Mouse (Mus musculus) kidney, postnatal 4 days (tissue): ENCODE results near the gene Cep290.
A peak's percentile ranks its signal among the peaks of the same experiment; 100 is the strongest.
"Not testable (repeated sequence)": the region's sequence is repeated elsewhere in the genome, so short reads cannot be mapped to it uniquely, and the experiment has no call there.

Source experiments
- DNase-seq, 2 experiments: peaks; one replicate each; pipeline ENCODE4 v3.0.0; 2021; ENCODE audit warnings: mixed read lengths in 2 of 2

Gene Cep290

DNA sequence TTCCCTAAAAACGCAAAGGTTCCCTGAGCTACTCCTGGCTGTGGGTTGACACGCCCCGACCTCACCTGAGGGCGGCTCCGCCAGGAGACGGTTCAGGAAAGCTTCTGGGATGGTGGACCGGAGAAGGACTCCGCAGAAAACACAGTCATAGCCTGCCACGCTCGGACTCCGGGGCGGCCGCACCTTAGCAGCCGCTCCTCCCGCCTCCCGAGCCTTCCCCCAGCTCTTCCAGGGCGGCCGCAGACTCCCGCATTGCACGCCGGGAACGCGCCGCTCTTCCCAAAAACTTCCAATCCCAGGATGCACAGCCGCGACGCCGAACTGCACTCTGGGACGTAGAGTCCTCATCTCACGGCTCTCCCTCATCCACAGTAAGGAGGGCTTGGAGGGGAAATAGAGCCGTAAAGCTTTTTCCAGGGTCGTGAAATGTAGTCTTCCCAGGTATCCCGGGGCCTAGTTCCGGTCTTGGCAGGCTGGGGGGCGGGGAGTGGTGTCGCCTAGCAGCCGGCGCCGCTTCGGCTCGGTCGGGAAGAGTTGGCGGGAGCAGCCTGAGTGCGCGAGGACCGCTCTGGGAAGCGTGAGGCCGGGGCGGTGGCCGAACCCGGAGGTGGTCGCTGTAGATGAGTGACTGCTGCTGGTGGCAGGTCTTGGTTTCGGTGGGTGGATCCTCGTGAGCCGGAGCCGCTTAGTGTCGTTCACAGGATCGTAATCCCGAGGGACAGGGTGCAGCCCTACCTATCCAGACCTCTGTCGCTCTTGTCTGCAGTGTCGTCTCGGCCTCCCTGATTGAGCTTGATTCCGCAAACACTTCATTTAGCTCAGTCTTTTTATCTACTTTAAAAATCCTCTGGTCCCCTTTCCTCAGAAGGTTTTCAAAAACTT is at the start of gene Cep290, which contains the start of gene Tmtc3:
Gene Cep290, plus strand, starts transcription at position 462 of the 882 bp plus-strand sequence.
Gene Tmtc3, minus strand, starts transcription at position 254 of the 882 bp plus-strand sequence.
- peak; percentile 93 to 96 for DNase-seq

DNA sequence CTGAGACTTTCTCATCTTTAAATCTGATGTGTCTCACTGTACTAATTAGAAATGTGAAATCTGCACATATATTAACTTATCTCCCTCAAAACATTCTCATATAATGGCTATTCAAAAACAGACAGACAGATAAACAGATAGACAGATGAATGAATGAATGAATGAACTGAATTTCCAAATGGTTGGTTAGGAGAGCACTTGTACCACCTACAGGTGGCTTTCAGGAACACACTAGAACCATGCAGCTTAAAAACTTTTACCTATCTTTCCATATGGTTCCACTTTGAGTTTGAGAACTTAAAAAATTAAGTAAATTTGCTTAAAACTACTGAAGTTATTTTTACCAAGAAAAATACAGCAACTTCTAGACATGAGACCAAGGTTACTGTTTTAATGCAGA is 38.0 kb upstream of the Cep290 start:
- no peak for DNase-seq

DNA sequence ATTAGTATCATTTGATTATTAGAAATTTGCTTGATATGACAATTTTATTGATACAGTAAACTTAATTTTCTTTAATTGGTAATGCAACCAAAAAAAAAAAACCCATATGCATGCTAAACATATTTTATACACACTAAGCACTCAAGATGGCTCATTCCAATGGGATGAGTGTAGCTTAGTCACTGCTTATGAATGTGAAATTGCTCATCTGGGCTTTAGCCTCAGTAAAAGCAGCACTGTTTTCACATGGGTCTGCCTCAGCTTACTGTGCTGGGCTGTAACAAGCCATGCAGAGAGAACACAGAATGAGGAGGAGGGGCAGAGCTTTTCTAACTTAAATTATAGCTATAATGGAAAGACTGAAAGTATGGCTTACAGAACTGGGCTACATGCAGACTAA is 26.8 kb upstream of the Cep290 start:
- no peak for DNase-seq

- no peak for DNase-seq
Measured at GRCm38 (mm10) chr10:100475040-100475439, 12.3 kb upstream of the Cep290 start.

- DNase-seq: no peak
Measured at GRCm38 (mm10) chr10:100479538-100479937, 7.8 kb upstream of the Cep290 start.

DNA sequence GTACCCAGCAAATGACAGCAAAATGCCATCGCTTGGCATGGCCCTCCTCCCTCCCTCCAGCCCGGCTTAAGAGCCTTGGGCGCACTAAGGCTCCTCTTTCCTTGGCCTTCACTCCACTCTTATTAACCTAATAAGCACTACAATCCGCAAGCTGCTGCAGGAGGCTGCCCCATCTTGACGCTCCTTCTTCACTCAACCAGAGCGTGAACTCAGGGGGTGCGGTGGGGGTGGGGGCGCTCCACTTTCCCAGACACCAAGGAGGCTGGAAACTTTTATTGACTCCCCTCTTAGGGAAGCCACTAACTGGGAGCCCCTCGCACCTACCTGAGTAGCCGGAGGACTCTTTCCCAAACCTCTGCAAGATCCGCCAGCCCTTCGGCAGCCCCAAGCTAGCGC is 659 bp upstream of the Cep290 start:
- no peak for DNase-seq

GRCm38 (mm10) chr10:100491916-100492315 is 4.6 kb downstream of the Cep290 start:
- DNase-seq: no peak

DNA sequence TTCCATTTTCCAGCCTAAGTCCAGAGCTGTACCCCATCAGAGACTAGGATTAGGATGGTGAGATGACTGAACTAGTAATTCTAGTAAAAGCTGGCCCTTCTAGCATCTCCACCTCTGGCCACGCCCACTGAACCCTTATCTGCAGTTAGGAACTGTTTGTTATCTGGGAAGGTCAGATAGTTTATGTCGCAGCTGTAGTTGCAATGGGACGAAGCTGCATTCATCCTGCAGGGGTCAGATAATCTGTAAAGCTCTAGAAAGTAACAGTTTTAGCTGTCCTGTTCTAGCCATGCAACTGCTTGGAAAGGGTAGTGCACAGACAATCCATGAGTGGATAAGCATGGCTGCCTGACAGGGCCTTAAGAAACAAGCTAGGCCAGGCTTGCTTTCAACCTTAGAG is 11.0 kb downstream of the Cep290 start:
- no peak for DNase-seq

- no peak for DNase-seq
Measured at GRCm38 (mm10) chr10:100508170-100508569, 20.8 kb downstream of the Cep290 start.

DNA sequence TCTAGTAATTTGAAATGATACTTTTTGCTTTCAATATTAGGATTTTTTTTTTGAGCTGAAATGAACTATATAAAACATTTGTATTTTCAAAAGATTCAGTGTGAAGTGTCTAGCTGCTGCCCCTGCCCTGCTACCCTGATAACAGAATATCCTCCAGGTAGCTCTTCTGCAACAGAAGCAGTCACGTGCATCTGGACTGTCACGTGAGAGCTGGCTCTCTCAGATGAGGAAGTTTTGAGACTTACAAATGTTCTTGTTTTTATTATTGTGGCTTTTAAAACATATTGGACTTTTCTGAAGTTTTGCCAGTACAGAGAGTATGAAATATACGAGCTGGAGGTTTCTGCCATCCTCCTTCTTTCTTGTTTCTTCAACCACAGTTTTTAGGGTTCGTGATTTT is 34.3 kb downstream of the Cep290 start:
- no peak for DNase-seq

- no peak for DNase-seq
Measured at GRCm38 (mm10) chr10:100522330-100522729, 35.0 kb downstream of the Cep290 start.

DNA sequence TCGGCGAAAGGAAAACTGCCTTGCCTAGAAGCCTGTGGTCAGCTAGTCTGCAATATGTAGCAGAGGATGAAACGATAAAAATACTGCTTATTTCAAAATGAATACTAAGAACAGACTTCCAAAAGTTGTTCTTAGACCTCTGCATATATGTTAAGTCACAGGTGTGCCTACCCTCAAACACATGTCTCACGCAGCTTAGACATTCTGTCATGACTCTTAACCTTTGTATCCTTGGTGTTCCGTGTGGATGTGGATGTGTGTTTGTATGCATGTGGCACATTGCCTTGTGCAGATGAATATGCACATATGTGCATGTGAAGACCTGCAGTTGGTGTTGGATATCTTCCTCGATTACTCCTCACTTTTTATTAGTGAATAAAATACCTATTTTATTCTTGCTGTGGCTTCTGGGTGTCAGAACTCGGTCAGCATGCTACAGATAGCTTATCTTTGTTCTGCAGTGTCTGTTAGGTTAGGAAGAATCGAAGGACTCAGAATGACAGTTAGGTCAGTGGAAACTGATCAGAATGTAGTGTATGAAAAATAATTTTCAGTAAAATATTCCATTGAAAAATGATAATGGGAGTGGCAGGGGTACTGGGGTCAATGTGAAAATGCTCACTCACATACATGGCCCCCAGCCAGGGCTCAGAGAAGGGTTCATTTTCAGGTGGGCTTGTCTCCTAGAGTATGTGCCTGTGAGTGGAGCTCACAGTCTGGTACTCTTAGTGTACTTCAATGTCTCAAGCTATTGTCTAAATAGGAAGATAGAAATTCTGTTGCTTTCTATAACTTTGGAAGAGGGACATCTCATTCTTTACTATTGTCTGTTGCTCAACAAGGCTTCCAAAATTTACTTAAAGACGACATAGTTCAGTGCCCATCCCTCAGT is 37.4 kb downstream of the Cep290 start:
- DNase-seq: no peak

- no peak for DNase-seq
Measured at GRCm38 (mm10) chr10:100556566-100557175, 69.3 kb downstream of the Cep290 start.

GRCm38 (mm10) chr10:100560194-100560883 is 73.0 kb downstream of the Cep290 start:
- DNase-seq: not testable (repeated sequence)

DNA sequence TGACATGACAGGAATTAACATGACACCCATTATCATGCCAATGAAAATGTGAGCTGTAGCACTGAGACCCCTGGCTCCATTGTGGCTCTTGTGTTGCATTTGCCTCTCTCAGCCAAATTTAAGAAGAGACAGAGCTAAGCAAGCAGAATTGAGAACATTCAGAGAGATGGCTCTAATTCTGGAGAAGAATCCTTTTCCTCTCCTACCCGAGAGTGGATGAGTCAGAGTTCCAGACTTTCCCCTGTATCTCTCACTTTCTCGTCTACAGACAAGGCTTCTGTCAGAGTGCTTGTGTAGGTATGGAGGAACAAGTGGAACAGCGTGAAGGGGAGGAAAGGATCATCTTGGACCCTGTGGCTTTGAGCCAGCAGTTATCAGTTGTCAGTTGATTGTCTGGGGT is 76.8 kb downstream of the Cep290 start:
- no peak for DNase-seq

DNA sequence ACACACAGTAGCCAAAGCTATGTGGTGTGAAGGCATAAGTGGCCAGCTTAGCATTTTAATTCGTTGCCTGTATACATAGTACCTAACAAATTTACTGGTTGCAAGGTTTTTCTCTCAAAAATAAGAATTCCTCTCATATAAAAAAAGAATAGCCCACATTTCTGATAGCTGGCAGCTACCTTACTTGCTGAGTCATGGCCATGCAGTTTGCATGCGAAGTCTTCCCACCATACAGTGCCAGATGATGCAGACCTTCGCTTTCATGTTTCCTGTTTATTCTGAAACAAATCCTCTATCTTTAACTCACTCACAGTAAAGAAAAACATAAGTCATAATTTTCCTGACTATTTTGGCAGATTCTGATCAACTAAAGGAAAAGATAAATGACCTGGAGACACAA is 84.3 kb downstream of the Cep290 start:
- DNase-seq: no peak

DNA sequence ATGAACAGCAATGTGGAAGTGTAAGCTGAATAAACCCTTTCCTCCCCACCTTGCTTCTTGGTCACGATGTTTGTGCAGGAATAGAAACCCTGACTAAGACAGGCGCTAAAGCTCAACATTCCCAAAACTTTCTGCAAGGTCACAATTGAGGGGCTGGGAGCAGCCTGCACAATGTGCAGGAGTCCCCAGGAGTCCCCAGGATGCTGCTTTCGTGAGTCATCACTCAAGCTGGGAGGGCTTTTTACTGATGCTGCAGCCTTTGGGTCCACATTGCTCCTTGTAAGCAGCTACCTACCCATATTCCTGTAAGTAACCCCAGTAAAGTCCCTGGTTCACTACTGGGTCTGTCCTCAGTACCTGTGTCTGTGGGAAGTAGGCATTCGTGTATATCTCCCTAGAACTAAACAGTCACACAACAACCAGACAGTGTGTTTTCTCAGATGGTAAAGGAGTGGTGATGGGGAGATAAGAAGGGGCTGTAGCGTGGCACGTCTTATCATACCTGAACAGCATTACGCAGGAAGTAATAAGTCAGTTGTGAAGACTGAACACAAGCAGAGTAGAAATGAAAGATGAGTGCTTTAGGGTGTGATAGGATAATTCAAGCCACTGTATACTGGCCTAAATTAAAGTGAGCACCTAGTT is 87.3 kb downstream of the Cep290 start:
- DNase-seq: no peak

DNA sequence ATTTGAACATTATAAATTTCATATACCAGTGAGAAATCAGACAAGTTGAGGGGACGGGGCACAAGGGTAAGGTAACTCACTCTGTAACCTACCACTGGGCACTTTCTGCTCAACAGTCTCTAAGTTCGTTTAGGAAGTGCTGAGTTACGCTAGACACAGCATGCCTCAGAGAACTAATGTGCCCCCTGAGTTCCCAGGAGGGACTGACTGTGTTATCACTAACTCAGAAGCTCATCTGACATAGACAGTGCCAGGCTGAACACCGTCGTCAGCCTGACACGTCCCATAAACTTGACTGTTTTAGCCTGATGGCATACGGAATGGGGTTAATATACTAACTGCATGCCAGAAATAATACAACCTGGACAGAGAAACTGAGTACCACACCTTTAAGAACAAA is 87.9 kb downstream of the Cep290 start:
- DNase-seq: no peak

GRCm38 (mm10) chr10:100584178-100584577 is 96.8 kb downstream of the Cep290 start:
- DNase-seq: no peak

GRCm38 (mm10) chr10:100588524-100588923 is 101.2 kb downstream of the Cep290 start:
- DNase-seq: no peak

DNA sequence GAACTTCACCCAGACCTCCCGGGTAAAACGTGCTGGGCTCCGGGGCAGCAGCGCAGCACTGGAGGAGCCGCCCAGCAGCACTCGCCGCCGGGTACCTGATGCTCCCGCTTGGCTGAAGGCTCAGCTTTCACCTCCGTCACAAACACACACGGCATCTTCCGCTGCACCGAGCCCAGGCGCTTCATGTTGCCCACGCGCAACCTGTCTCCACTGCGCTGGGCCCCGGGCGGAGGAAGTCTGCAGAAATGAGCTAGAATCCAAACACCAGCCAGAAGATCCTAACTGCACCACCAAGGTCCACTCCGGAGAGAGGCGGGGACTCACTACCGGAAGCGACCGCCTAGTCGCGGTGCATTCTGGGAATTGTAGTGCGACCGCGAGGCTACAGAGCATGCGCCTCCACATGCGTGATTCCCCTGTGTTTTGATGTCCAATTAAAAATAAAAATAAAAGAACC is 101.6 kb downstream of the Cep290 start:
- DNase-seq: peak; percentile 93 to 94

GRCm38 (mm10) chr10:100590323-100590722 is 103.0 kb downstream of the Cep290 start, which contains the start of the genes 4930430F08Rik and 1700017N19Rik:
Gene 4930430F08Rik, minus strand, starts transcription at chr10:100590423.
Gene 1700017N19Rik, plus strand, starts transcription at chr10:100590484.
- no peak for DNase-seq
